Mouse (Mus musculus): ENCODE data around the gene Fdxr.

Fdxr gene

GRCm38 (mm10) chr11:115236570-115236969, 40.3 kb downstream of the Fdxr start:
- DNase-seq (ENCODE audit: low spot score): no peak

DNA sequence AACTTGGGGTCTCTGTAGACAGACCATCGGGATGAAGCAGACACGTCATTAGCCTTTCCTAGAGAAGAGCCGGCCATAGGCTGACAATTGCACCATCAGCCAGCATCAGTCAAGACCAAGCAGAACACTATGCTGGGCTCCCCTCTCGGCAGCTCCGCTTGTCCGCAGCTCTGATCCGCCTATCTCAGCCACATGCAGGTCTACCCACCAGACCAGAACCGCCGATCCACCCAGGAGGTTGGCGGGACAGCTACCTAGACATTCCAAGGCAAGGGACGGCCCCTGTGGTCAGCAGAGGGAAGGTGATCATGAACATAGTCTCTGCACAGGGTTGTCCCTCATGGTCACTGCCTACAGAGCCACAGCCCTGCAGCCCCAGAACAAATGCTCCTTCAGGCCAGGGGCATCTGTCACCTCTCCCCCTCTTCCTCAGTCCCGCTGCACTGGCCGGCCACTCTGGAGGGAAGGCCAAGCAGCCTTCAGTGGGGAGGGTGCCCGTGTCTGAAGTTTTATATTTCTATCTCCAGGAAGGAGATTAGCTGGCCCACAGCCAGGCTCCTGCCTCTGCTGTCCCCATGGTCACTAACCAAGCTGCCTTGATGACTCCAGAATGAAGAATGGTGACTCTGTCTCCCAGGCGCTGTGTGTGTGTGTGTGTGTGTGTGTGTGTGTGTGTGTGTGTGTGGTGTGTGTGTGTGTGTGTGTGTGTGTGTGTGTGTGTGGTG, 42.4 kb downstream of the Fdxr start:
- DNase-seq (ENCODE audit: low spot score): no peak

GRCm38 (mm10) chr11:115233526-115234290, 43.1 kb downstream of the Fdxr start:
- DNase-seq (ENCODE audit: low spot score): no peak

- no peak for DNase-seq (ENCODE audit: low spot score)
Measured at GRCm38 (mm10) chr11:115232889-115233288, 44.0 kb downstream of the Fdxr start.

- no peak for DNase-seq (ENCODE audit: low spot score)
Measured at GRCm38 (mm10) chr11:115231924-115232323, 44.9 kb downstream of the Fdxr start.

DNA sequence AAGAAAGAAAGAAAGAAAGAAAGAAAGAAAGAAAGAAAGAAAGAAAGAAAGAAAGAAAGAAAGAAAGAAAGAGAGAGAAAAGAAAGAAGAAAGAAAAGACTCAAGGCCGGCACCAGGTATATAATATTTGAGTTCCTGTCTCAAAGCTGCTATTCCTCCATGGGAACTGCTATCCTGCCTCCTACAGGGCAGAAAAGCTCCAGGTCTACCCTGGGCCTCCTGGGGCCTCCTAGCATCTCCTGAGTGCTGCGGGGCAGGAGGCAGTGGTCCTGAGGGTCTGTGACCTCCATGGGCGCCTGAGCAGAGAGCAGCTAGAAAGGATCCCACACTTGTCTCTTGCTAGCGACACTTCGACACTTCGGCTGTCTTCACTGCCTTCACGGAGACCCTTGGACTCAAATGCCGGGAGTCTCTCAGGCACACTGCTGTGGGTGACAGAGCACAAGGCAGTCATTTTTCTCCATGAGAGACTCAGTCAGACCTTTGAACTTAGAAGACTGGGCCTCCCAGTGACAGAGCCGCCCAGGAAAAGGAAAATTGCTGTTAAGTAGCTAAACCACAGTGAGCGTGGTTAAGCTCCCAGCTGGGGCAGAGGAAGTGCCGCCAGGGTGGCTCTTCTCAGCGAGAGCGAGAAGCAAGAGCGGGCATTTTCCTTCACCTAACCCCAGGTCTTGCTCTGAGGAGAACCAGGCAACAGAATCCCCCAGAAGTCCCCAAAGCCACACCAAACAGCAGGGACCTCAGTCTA, 45.5 kb downstream of the Fdxr start:
- DNase-seq (ENCODE audit: low spot score): no peak

DNA sequence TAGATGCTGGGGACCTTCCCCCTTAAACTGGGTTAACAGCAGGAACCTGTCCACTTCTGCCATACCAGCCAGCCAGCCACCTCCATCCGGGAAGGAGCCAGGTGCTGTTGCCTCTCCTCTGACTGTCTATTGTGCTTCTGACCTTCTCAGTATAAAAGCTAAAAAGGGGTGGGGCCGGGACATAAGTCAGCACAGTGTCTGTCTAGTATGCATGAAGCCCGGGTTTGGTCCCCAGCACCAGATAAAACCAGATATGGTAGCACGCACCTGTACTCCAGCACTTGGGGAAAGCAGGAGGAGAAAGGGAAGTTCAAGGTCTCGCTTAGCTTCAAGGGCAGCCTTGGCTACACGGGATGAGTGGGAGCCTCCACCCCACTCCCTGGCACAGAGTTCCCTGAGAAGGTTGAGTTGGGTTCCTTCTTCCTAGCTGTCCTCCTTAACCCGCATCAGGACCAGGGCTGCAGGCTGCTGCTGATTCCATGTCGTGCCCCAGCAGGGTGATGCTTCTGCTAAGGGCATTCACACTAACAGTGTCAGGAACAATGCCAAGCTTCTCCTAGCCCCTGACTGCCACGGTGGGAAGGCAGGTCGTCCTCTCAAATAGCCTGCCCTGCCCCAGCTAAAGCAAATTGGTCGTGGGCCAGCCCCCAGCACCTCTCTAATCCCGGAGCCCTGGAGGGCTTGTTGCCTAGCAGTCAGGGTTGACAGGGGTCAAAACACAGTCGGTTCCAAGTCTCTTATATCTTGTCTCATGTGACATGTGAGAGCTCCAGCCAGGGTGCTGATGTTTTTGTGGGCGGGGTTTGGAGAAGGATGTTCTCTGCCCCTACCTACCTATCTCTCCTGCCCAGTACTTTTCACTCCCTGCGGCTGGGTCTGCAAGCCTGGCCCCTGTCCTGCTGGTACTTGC, 47.6 kb downstream of the Fdxr start:
- DNase-seq (ENCODE audit: low spot score): no peak

- no peak for DNase-seq (ENCODE audit: low spot score)
Measured at GRCm38 (mm10) chr11:115228430-115228829, 48.4 kb downstream of the Fdxr start.

GRCm38 (mm10) chr11:115227640-115228039, 49.2 kb downstream of the Fdxr start:
- no peak for DNase-seq (ENCODE audit: low spot score)

GRCm38 (mm10) chr11:115226811-115227491, 49.9 kb downstream of the Fdxr start:
- no peak for DNase-seq (ENCODE audit: low spot score)

DNA sequence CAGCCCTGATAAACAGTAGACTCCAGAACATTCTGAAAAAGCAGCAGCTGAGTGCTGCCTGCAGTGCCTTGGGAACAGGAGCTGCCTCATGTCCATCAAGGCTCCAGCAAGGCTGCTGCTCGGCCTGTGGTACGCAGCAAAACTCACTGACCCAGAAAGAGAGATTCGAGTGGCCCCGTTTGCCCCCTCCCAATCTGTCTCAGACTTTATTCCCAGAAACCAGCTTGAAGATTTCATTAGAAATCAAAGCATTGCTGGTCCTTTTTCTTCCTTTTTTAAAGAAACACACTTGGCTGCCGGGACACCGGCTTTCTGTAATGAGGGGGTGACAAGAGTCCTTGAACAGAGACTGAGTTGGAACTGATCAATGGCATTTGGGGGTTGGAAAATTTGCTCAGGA, 51.5 kb downstream of the Fdxr start:
- DNase-seq (ENCODE audit: low spot score): no peak

DNA sequence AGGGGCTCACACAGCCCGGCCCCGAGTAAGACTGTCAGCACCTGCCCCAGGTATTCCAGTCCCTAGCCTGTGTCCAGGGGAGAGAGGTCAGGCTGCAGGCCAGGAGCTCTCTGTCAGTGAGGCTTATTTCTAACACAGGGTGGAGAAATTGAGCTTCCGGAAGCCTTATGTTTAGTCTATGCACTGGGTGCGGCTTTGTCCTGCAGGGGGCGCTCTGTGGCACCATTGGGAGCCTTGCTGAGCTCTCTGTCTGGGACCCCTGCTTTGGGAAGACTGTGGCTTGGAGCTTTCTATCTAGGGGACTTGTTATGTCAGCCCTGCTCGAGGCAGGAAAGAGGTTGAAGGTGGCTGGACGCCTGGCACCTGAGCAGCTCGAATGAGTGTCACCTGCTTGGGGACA, 52.0 kb downstream of the Fdxr start:
- no peak for DNase-seq (ENCODE audit: low spot score)

DNA sequence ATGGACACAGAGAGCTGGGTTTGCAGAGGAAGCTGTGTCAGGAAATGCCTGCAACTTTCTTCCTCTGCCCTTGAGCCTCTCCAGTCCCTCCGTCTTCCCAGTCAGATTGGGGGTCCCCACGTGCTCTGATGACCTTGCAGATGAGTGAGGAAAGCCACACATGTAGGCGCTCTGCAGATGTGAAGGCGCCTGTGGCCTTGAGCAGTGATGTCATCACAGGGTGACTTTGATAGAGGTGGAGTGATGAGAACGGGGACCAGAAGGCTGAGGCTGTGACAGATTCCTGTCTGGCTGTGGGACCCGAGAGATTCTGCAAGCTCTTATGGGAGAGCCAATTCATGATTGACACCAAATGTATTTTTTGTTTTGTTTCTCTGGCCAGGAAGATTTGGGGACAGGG, 53.0 kb downstream of the Fdxr start:
- DNase-seq (ENCODE audit: low spot score): no peak

DNA sequence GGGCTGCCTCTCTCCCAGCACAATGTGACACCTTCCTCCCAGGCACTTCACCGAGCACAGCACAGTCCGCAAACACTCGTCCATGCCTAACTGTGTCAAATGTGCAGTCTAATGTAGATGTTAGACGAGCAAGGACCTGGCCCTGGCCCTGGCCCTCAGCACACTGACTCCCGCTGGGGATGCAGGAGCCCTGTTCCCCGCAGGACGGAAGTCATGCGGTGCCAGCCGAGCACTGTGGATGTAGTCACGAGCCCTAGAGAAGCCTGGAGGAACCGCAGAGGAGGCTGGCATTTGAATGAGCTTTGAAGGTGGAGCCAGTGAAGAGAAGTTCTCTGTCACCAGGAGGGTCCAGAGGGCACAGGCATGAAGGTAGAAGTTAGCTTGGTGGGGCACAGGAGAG, 53.4 kb downstream of the Fdxr start:
- DNase-seq (ENCODE audit: low spot score): no peak

- no peak for DNase-seq (ENCODE audit: low spot score)
Measured at GRCm38 (mm10) chr11:115222570-115222969, 54.3 kb downstream of the Fdxr start.

GRCm38 (mm10) chr11:115222077-115222476, 54.8 kb downstream of the Fdxr start:
- no peak for DNase-seq (ENCODE audit: low spot score)

GRCm38 (mm10) chr11:115219685-115220084, 57.2 kb downstream of the Fdxr start:
- no peak for DNase-seq (ENCODE audit: low spot score)

- DNase-seq (ENCODE audit: low spot score): no peak
Measured at GRCm38 (mm10) chr11:115219263-115219662, 57.6 kb downstream of the Fdxr start.

Data from layer of hippocampus, adult 9-10 months (tissue).